Mouse (Mus musculus): ENCODE measurements around the gene Utrn. TPM values are rescaled to one million over a fixed set of nuclear protein-coding genes. Genes with fewer than 3 reads are reported as not detected.

The Utrn gene
- polyA plus RNA-seq, 1 experiment = 159 TPM

GRCm38 (mm10) chr10:12853776-12854175 lies 15.4 kb downstream of the Utrn start:
- no peak overlapping the region for H3K9ac ChIP-seq (ENCODE audit: low read depth, poor library complexity, severe bottlenecking)
- TF ChIP-seq POLR2A (IDR thresholded peaks at IDR 0.05; ENCODE audit: insufficient read depth, low read length) = no peak
- no peak for TF ChIP-seq EP300 (IDR thresholded peaks at IDR 0.05; ENCODE audit: insufficient read depth, low read depth, low read length)
- TF ChIP-seq CTCF (IDR thresholded peaks at IDR 0.05; ENCODE audit: low read depth, low read length) = no peak
- H3K36me3 ChIP-seq (ENCODE audit: control insufficient read depth, insufficient read depth, low read length, poor library complexity, severe bottlenecking) = no peaks in the 10 kb centered on the region
- H3K4me3 ChIP-seq (ENCODE audit: low read depth, low read length) = no peak overlapping the region
- no peak overlapping the region for H3K27ac ChIP-seq (ENCODE audit: insufficient read depth, low read length)
- no peaks in the 10 kb centered on the region for H3K9me3 ChIP-seq (replicated peaks; ENCODE audit: control insufficient read depth, insufficient read depth, low read length, poor library complexity, severe bottlenecking)
- H3K4me1 ChIP-seq (ENCODE audit: control insufficient read depth, insufficient read depth, low read length) = peaks cover 2% of the 10 kb centered on the region
- no peaks in the 10 kb centered on the region for H3K27me3 ChIP-seq (ENCODE audit: control insufficient read depth, insufficient read depth, low read length, poor library complexity, severe bottlenecking)

- Histone ChIP-seq H3K4me1 (ENCODE audit: control insufficient read depth, insufficient read depth, low read length) (peaks cover 2% of the 10 kb centered on the region), H3K9me3 (replicated peaks; ENCODE audit: control insufficient read depth, insufficient read depth, low read length, poor library complexity, severe bottlenecking) (no peaks in the 10 kb centered on the region), H3K27ac (ENCODE audit: insufficient read depth, low read length) (no peak overlapping the region), H3K4me3 (ENCODE audit: low read depth, low read length) (no peak overlapping the region), H3K9ac (ENCODE audit: low read depth, poor library complexity, severe bottlenecking) (no peak overlapping the region), H3K27me3 (ENCODE audit: control insufficient read depth, insufficient read depth, low read length, poor library complexity, severe bottlenecking) (no peaks in the 10 kb centered on the region), H3K36me3 (ENCODE audit: control insufficient read depth, insufficient read depth, low read length, poor library complexity, severe bottlenecking) (no peaks in the 10 kb centered on the region)
- TF ChIP-seq POLR2A (IDR thresholded peaks at IDR 0.05; ENCODE audit: insufficient read depth, low read length) = no peak
- no peak for TF ChIP-seq CTCF (IDR thresholded peaks at IDR 0.05; ENCODE audit: low read depth, low read length)
- TF ChIP-seq EP300 (IDR thresholded peaks at IDR 0.05; ENCODE audit: insufficient read depth, low read depth, low read length) = no peak
Measured at GRCm38 (mm10) chr10:12853196-12853620, 16.0 kb downstream of the Utrn start.

GRCm38 (mm10) chr10:12852416-12853195 lies 16.6 kb downstream of the Utrn start:
- Histone ChIP-seq H3K4me1 (ENCODE audit: control insufficient read depth, insufficient read depth, low read length) (peaks cover 2% of the 10 kb centered on the region), H3K4me3 (ENCODE audit: low read depth, low read length) (no peak overlapping the region), H3K9me3 (replicated peaks; ENCODE audit: control insufficient read depth, insufficient read depth, low read length, poor library complexity, severe bottlenecking) (no peaks in the 10 kb centered on the region), H3K27me3 (ENCODE audit: control insufficient read depth, insufficient read depth, low read length, poor library complexity, severe bottlenecking) (no peaks in the 10 kb centered on the region), H3K36me3 (ENCODE audit: control insufficient read depth, insufficient read depth, low read length, poor library complexity, severe bottlenecking) (no peaks in the 10 kb centered on the region), H3K27ac (ENCODE audit: insufficient read depth, low read length) (no peak overlapping the region), H3K9ac (ENCODE audit: low read depth, poor library complexity, severe bottlenecking) (no peak overlapping the region)
- no peak for TF ChIP-seq POLR2A (IDR thresholded peaks at IDR 0.05; ENCODE audit: insufficient read depth, low read length)
- TF ChIP-seq EP300 (IDR thresholded peaks at IDR 0.05; ENCODE audit: insufficient read depth, low read depth, low read length) = no peak
- no peak for TF ChIP-seq CTCF (IDR thresholded peaks at IDR 0.05; ENCODE audit: low read depth, low read length)

- TF ChIP-seq CTCF (IDR thresholded peaks at IDR 0.05; ENCODE audit: low read depth, low read length) (no peak), EP300 (IDR thresholded peaks at IDR 0.05; ENCODE audit: insufficient read depth, low read depth, low read length) (no peak), POLR2A (IDR thresholded peaks at IDR 0.05; ENCODE audit: insufficient read depth, low read length) (no peak)
- Histone ChIP-seq H3K27me3 (ENCODE audit: control insufficient read depth, insufficient read depth, low read length, poor library complexity, severe bottlenecking) (no peaks in the 10 kb centered on the region), H3K36me3 (ENCODE audit: control insufficient read depth, insufficient read depth, low read length, poor library complexity, severe bottlenecking) (no peaks in the 10 kb centered on the region), H3K4me1 (ENCODE audit: control insufficient read depth, insufficient read depth, low read length) (peaks cover 2% of the 10 kb centered on the region), H3K4me3 (ENCODE audit: low read depth, low read length) (no peak overlapping the region), H3K9me3 (replicated peaks; ENCODE audit: control insufficient read depth, insufficient read depth, low read length, poor library complexity, severe bottlenecking) (no peaks in the 10 kb centered on the region), H3K27ac (ENCODE audit: insufficient read depth, low read length) (no peak overlapping the region), H3K9ac (ENCODE audit: low read depth, poor library complexity, severe bottlenecking) (no peak overlapping the region)
Measured at GRCm38 (mm10) chr10:12850781-12851471, 18.2 kb downstream of the Utrn start.

- Histone ChIP-seq H3K27me3 (ENCODE audit: control insufficient read depth, insufficient read depth, low read length, poor library complexity, severe bottlenecking) (no peaks in the 10 kb centered on the region), H3K9me3 (replicated peaks; ENCODE audit: control insufficient read depth, insufficient read depth, low read length, poor library complexity, severe bottlenecking) (no peaks in the 10 kb centered on the region), H3K36me3 (ENCODE audit: control insufficient read depth, insufficient read depth, low read length, poor library complexity, severe bottlenecking) (no peaks in the 10 kb centered on the region), H3K9ac (ENCODE audit: low read depth, poor library complexity, severe bottlenecking) (no peak overlapping the region), H3K4me1 (ENCODE audit: control insufficient read depth, insufficient read depth, low read length) (peaks cover 2% of the 10 kb centered on the region), H3K27ac (ENCODE audit: insufficient read depth, low read length) (no peak overlapping the region), H3K4me3 (ENCODE audit: low read depth, low read length) (no peak overlapping the region)
- TF ChIP-seq POLR2A (IDR thresholded peaks at IDR 0.05; ENCODE audit: insufficient read depth, low read length) = no peak
- TF ChIP-seq EP300 (IDR thresholded peaks at IDR 0.05; ENCODE audit: insufficient read depth, low read depth, low read length) = no peak
- no peak for TF ChIP-seq CTCF (IDR thresholded peaks at IDR 0.05; ENCODE audit: low read depth, low read length)
Measured at GRCm38 (mm10) chr10:12848322-12849108, 20.6 kb downstream of the Utrn start.

All from ES-Bruce4 (cell line).